ENCODE assay signal across 12 mouse cellular contexts in the genomic region with DNA sequence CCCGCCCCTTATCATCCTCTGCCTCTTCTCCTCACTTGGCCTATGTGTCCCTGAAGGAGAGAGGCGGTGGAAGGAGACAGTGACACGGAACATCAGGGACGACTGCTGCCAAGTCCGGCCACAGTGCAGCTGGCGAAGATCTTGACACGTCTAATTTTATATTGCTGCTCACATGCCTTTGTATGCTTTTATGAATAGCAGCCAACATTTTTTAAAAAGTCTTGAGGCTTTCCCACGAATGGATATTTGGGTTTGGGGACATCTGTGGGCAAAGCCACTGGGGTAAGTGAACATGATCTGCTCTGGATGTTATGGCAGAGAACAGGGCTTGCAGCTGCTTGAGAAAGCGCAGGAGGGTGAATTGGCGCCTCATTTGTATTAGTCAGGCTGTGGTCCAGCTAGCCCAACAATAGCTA. TPM values are rescaled to one million over a fixed set of nuclear protein-coding genes. Genes with fewer than 3 reads are reported as not detected.
DNase-seq lines count a peak whose midpoint lies in the region; ATAC-seq lines count a peak whose summit lies in the region.
"Had no signal": no experiment of that assay in that cellular context is flagged by ENCODE, and none has a peak within 500 bp of the region (broad histone marks: within the 10 kb centered on the region; RNA-seq: fewer than 3 reads in every experiment).

No protein-coding gene starts in this region.

- H3K36me3 ChIP-seq in intestine, embryonic 15.5 days, result no peaks in the 10 kb centered on the region
- H3K36me3 ChIP-seq: embryonic facial prominence, embryonic 12.5 days; liver, embryonic 12.5 days had no signal

- peak; percentile 44 for DNase-seq in kidney, adult 11 months
- no peak for DNase-seq in kidney, adult 9 months
- peak; percentile 44 to 69 for DNase-seq in kidney, postnatal 25 days
- peak; percentile 69 for DNase-seq in lung, postnatal 25 days (ENCODE audit: low spot score)
- DNase-seq in liver, result no peak
- DNase-seq in embryo, embryonic 9.5 days (ENCODE audit: extremely low spot score), result no peak

- 0 out of 2 replicates have a peak, but pooled peaks have one; percentile 35 for ATAC-seq in intestine, embryonic 15.5 days
- ATAC-seq: forebrain, embryonic 13.5 days; inflammation-experienced regulatory T-cells, adult 6 months; liver, embryonic 12.5 days; Patski had no signal

- no peaks in the 10 kb centered on the region for H3K27me3 ChIP-seq in intestine, embryonic 15.5 days (replicated peaks)
- H3K27me3 ChIP-seq: embryonic facial prominence, embryonic 12.5 days; forebrain, embryonic 13.5 days; Patski had no signal

- H3K9ac ChIP-seq in intestine, embryonic 15.5 days, result no peak overlapping the region
- H3K9ac ChIP-seq: embryonic facial prominence, embryonic 12.5 days; forebrain, embryonic 13.5 days; liver, embryonic 12.5 days had no signal

- peaks cover 28% of the 10 kb centered on the region for H3K4me1 ChIP-seq in intestine, embryonic 15.5 days (replicated peaks)

- H3K27ac ChIP-seq in intestine, embryonic 15.5 days, result peak overlapping the region; percentile 49
- H3K27ac ChIP-seq: embryonic facial prominence, embryonic 12.5 days; forebrain, embryonic 13.5 days; liver, embryonic 12.5 days had no signal

- no peak overlapping the region for H3K4me2 ChIP-seq in intestine, embryonic 15.5 days (replicated peaks)
- H3K4me2 ChIP-seq: embryonic facial prominence, embryonic 12.5 days; forebrain, embryonic 13.5 days; liver, embryonic 12.5 days had no signal

- H3K4me3 ChIP-seq in intestine, embryonic 15.5 days (replicated peaks), result no peak overlapping the region
- H3K4me3 ChIP-seq: embryonic facial prominence, embryonic 12.5 days; forebrain, embryonic 13.5 days; liver, embryonic 12.5 days had no signal

- H3K9me3 ChIP-seq in intestine, embryonic 15.5 days, result no peaks in the 10 kb centered on the region
- H3K9me3 ChIP-seq: embryonic facial prominence, embryonic 12.5 days; forebrain, embryonic 13.5 days; liver, embryonic 12.5 days had no signal

- WGBS in intestine, embryonic 15.5 days, result 61% methylated on average over 10 of the region's 10 CpGs

RNA-seq across cellular contexts. Expression of a gene that starts 21.6 kb away (rescaled TPM):
- polyA plus RNA-seq in intestine, embryonic 15.5 days (2015; fragmentation: Nextera tagmentation; extraction: Ambion mirVana), result 1.9 TPM in 2 replicates

Comparison
In these comparisons a context has a peak if more than half of its experiments do, and no peak if none do; other contexts are left out.
1. DNase-seq: peak in kidney, adult 11 months (single experiment), kidney, postnatal 25 days (2 of 2) and lung, postnatal 25 days (single experiment); none in kidney, adult 9 months (single experiment), liver (single experiment) and embryo, embryonic 9.5 days (single experiment).